Mouse (Mus musculus): ENCODE results near the gene Gm20388.

The Gm20388 gene

DNA sequence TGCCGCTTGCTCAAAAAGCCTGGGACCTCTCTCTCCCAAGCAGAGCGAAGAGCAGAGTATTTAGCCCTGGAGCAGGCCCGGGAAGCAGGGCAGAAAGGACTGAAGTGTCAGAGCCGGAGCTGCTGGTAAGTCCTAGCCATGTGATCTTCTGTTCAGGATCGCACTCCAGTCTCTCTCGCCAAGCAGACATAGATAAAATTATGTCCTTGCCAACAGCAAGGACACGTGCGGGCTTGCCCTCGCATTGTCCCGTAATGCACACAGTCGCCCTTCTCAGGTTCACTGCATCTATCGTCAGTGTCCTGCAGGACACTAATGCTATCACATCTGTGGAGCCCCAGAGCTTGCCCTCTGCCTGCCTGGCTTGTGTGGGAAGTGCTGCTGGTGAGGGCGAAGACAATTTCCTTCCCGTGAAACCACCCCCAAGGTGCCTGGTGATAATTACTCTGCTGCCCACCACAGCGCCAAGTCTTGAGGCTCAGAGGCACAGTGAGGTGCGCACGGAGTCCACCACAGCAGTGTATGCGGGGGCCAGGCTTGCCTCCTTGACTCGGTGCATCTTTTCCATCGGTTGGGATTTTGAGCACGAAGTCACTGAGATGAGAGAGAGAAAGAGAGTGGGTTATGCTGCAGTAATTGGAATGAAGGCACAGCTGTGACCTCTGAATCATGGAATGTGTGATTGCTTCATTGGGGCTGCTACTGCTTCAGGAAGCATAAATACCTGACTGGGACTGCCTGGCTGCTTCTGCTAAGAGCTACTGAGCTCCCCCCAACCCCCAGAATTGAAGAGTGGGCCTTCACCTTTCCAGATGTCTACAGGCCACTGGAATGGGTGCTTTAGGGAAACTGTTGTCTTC lies 4170.1 kb downstream of the Gm20388 start:
- no peak for DNase-seq

DNA sequence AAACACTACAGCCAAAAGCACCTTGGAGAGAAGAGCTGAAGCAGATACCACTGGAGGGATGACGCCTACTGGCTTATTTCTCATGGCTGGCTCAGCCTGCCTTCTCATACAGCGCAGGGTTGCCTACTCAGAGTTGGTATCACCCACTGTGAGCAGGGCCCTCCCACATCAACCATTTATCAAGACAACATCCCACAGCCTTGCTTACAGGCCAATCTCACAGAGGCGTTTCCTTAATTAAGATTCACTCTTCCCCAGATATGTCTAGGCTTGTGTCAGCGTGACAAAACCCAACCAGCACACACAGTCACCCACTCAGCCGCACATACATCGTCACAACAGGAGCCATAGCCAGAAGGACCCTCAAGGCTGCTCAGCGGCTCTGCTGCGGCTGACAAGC lies 4172.0 kb downstream of the Gm20388 start:
- no peak for DNase-seq

DNA sequence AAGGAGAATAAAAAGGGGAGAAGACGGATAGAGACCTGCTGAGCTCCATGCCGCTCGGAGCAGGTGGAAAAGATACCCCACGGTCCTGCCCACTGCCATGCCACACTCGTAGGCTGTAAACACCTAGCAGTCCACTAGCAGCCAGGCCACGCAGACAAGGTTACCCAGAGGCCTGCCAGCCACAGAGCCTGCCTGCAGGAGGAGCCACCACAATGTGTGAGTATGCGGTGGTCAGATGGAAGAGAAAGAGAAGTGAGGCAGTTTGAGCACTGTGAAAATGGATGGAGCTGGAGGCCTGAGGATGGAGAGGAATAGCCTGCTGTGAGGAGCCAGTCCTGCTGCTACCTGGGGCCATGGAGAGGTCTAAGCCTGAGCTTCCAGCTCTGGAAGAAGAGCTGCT lies 4173.0 kb downstream of the Gm20388 start:
- no peak for DNase-seq

DNA sequence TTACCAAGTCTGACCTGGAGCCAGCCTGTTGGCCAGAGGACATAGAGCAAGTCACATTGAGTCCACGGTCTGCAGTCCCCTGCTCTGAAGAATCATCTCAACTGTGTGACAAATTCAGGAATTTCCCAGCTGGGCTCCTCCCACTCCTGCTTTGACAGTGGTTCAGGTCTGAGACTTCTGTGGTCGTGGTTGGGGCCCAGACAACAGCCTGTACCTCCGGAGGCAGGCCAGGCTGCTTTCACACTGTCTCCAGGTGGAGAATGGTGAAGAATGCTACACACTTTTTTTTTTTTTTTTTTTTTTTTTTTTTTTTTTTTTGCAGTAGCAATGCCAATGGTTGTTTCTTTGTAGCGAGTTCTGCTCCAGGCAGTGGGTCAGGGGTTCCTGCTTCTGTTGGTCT lies 4175.0 kb downstream of the Gm20388 start:
- no peak for DNase-seq

DNA sequence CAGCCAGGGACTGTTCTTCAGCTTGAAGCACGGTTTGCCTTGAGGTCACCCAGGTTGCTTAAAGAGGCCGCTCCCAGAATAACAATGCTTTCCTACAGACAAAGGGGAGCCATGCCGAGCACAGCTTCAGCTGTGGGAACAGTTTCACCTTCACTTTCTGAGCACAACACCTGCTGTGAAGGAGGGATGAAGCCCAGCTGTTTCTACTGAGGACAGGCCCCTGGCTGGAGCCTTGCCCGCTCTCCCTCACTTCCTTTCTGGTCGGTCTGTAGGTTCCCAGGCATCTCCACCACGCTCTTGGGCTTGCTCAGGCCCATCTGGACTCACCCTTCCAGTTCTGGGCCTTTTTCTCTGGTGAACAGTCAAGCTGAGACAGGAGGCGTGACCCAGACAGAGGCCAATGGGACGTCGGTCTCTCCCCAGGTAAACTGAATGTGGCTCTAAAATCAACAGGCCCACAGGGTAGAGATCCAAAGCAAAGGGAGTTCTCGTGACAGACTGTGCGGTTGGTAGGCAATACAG lies 4177.5 kb downstream of the Gm20388 start:
- no peak for DNase-seq

DNA sequence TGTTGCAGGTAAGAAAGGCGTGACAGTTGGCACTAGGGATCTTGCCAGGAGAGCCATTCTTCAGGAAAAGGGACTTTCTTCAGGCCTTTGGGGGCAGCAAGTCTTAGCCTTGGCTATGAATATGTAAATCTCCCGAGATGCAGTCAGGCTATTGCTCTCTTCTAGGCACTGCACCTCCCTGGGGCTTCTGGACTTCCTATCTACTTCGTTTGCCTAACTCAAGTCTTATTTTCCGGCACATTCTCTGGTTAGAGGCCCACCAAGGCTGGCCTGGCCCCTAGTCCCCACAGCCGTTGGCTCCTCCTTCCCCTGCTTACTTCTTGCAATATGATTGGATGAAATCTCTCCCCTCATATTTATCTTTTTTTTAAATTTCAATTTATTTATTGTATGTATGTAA lies 4178.4 kb downstream of the Gm20388 start:
- DNase-seq, result no peak

DNA sequence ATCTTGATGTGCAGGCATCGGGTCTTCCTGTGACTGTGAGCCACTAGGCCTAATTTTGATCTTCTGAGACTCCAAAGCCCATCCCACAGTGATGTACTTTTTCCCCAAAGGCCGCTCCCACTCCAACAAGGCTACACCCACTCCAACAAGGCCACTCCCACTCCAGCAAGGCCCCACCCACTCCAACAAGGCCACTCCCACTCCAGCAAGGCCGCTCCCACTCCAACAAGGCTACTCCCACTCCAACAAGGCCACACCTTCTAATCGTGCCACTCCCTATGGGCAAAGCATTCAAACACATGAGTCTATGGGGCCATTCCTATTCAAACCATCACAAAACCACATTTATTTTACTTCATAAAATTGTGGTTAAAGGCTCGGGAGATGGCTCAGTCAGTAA lies 4179.8 kb downstream of the Gm20388 start:
- no peak for DNase-seq

DNA sequence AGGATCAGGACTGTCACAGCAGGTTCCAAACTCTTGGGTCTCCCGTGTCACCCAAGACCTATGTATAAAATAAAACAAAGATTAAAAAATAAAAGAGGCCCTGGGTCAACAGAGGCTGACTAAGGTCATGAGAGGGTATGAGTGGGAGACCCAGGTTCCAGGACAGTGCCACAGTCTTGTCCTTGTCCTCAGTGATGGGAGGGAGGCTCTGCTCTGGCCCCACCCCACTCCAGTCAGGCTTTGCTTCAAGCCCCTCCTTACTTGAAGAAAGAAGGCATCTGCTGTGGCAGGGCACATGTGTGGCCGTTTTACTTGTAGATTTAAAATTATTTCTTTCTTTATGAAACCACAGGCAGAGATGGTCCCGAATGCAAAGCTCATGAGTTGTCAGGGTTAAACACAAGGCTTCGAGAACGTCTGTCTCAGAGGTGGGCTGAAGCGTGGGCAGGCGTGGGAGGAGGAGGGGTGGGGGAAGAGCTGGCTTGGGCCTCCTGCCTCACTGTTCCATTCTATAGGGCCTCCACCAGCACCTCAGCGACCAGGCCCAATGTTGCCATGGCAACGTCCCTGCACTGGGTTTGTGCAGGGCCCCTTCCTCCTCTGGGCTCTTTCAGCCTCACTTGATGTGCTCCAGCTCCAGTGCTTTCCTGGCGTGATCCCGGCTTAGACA lies 4188.4 kb downstream of the Gm20388 start:
- no peak for DNase-seq

DNA sequence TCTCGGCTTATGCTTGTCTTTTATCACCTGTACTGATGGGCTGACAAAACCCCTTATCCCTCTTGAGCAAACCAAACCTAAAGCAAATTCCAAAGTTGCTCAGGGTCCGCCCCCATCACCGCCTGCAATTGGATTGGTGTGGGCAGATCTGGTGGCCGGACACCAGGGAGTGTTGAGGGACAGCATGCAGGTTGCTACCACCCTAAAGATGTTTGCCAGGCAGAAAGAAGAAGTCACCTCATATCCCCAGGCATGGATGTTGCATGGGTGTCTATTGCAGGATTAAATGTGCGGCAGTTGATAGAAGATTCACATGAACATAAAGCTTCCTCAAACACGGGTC lies 4189.0 kb downstream of the Gm20388 start:
- no peak for DNase-seq

DNA sequence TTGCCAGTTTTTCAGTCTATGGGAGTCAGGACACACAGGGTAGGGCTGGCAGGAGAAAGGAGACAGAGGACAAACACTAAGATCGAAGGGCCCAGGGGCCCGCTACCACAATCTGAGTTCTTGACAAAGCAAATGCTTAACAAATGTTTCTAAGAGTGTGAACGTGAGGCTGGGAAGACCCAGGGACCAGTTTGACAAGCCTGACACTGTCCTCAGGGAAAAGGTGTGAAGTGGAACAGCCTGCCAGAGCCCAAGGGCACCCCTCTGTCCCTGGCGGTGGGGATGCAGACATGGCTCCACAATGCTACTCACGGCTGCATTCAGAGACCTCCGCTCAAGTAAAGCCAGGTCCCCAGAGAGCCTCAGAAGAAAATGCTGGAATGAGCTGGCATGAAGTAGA lies 4195.2 kb downstream of the Gm20388 start:
- DNase-seq, result no peak

DNA sequence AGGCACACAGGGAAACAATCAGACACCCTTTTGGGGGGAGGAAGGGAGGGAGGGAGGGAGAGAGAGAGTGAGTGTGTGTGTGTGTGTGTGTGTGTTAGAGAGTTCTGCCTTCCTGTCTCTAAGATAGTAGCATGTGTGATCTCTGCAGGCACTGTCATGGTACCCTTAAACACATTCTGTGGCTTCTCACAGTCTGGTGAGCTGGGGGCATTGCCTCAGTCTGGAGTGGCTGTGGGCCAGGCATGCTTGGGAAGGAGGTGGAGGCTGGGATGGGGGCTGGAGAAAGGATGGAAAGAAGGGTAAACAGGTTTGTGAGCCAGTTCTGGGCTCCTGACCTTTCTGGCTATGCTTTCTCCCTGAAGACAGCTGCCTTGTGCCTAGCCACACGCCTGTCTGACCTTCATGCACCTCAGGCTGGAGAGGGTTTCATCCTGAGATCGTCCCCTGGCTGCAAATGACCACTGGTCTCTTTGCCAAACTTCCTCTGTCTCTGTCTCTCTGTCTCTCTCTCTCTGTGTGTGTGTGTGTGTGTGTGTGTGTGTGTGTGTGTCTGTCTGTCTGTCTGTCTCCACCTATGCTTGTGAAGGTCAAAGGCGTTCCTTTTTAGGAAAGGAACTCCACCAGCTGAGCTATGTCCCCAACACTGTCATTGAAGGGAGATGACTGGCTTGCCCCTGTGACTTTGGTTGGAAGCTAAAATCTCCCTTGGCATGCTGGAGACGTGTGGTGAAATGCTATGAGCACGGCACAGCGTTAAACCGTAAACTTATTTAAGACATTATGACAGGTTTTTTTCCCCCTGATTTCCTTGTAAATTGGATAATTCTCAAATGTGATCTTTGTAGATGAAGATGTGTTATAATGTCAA lies 4195.9 kb downstream of the Gm20388 start:
- no peak for DNase-seq

DNA sequence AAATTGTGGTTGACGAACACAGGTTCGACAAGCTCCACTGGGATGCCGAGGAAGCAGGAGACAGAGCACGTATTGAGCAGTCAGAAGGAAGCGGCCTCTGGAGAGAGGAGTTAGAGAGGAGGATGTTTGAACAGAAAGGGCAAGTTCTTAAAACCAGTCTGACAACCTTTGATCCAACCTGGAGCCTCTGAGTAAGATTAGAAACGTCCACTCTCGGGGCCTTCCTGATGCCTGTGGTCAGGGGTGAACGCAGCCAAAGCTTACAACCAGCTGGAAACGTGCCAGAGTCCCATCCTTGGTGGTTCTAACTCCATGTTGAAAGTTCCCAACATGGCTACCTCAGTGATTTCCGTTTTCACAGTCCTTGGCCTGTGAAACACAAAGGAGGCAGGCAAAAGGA lies 4202.5 kb downstream of the Gm20388 start:
- no peak for DNase-seq

DNA sequence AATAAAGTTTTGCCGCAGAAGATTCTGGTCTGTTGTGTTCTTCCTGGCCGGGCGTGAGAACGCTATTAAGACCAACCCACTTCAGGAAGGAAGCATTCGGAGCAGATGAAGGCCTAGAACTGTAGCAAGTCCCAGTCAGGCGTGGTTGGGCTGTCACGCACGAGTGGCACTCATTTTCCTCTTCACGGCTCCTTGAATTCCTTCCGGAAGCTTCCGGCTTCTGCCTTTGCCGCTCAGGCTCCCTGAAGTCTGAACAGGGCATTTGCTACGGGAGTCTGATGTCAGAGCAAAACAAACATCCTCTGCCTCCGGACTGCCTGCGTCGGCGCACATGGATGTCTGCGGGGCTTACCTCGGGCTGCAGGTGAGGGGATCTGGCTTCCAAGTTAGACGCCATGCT lies 4214.6 kb downstream of the Gm20388 start:
- no peak for DNase-seq

DNA sequence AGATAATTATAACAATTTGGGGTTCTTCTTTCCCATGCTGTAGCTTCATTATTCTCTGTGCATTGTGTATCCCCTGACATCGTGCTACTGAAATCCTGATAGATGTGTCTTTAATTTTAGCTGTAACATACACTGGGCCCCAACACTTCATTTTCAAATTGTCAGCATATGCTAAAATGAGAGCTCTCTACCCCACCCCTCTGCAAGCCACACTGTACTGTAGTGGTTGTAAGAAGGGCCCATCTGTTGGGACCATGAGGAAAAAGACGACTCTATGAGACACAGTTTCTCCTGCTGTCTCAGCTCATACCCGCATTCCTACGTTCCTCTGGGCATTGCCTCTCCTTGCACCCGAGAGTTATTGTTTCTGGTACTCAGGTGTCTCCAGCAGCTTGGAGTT lies 4226.6 kb downstream of the Gm20388 start:
- no peak for DNase-seq

DNA sequence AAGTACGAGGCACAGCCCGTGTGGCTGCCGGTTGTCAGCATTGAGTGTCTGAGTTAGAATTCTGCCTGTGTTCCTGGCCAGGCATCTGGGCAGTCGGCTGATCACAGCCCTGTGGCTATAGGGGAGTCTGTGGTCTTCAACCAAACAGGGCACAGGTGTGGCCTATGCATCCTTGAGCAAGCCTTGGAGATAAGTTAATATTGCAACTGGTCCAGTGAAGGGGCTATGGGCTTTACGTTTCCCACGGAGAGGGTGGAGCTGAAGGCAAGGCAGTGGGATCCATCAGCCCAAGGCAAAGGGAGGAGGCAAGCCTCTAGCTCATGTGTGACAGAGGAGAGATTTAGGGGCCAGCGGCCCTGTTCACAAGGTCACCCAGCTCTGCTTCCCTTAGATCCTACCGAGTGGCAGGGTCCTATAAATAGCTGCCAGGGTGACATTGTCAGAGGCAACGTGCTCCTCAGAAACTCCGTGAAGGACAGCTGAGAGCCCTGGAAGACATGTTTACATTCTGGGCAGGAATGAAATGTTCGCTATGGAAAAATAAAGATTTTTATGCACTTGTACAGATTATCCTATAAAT lies 4229.7 kb downstream of the Gm20388 start:
- no peak for DNase-seq

DNA sequence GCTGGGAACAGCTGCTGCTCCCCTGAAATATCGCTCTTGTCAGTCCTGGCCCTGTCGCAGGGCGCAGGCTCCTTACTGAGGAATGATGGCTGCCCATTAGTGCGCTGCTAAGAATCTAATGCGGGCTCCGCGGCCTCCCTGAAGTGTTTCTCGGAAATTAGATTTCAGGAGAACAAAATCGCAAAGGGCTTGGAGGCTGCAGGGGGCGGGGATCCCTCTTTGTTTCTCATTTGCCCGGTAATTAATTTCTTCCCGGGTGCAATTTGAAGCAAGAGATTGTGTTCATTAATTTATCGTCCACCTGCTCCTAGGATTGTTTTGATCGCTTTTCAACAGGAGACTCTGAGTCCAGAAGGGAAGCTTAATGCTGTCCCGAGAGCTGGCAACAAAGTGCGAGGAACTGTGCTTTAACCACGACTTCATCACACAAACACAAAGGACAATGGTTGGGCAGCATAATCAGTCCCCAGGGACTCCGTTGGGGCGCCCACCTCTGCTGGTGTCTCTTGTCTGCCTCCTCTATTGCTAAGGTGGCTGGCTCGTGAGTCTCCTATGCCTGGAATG lies 4230.3 kb downstream of the Gm20388 start:
- peak; percentile 36 to 48 for DNase-seq

DNA sequence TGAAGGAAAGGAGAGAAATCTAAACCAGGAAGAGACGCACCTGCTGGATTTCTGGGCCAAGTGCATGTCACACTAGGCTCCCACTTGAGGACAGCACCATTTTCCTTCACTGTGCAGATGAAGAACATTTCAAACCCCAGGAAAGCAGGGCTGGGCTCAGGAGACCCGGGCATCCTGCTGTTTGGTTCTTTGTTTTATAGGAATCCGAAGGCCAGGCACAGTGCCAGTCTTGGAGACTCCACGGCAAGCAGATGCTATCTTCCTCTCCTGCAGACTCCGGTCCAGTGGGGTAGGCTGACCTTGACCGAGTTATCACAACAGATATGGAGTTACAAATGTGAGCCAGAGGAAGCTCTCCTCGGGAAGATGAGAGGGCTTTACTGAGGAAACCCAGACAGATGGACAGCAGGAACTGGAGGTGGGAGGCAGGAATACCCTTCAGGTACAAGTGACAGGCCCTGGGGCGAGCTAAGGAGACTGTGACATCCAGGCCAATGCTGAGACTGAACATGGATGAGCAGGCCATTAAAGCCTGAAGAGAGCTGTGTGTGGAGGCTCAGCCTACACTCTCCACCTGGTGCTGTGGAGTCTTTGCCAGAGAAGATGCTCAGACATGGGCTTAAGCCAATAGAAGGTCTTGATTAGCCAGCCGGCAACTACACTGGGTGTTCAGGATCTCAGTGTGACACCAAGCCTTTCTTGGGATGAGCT lies 4231.2 kb downstream of the Gm20388 start:
- peak; percentile 70 for DNase-seq

DNA sequence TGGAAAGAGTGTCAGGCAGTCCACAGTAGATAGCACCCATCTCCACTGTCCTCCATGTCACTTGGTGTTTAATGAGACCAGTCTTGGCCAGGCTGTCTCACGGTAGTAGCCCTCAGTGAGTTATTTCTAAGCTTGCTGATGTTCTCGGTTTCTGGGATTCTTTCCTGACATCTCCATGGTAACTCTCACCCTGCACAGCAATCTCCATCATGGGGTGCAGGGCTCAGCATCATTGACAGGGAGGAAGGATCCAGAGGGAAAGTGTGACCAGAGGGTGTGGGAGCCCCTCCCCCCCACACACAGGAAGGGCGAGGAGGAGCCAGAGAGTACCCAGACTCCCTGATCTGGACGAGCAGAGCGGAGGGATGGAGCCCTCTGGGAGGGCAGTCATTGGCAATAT lies 4232.4 kb downstream of the Gm20388 start:
- DNase-seq, result no peak

DNA sequence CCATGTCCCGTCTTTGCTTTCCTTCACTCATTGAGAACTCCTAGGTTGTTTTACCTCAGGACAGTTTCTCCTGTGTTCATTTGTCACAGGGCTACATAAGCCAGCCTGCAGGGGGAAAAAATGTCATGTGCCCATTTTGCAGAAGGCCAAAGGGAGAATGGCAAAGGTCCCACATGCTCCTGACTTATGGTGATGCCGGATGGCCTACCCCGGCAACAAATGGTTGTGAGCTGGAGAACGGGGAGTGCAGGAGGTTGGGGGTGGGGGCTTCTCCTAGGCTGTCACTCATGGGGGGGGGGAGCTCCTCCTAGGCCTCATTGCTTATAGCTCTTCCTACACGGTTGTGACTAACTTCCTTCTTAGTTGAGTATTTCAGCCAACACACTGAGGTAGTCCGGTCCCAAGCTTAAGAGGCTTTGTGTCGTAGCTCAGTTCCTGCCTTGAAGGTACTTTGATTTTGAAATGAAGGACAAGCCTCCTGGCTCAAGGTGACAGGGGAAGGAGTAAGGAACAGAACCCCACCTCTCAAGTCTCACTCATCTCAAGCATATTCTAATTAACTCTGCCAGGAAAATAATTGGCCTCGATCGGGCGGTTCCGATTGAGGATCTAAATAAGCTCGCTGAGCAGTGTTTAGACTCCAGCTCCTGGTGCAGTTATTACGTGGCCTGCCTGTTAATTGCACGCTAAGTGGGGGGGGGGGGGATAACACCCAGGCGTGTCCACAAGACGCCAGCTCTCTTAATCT lies 4233.4 kb downstream of the Gm20388 start:
- no peak for DNase-seq

DNA sequence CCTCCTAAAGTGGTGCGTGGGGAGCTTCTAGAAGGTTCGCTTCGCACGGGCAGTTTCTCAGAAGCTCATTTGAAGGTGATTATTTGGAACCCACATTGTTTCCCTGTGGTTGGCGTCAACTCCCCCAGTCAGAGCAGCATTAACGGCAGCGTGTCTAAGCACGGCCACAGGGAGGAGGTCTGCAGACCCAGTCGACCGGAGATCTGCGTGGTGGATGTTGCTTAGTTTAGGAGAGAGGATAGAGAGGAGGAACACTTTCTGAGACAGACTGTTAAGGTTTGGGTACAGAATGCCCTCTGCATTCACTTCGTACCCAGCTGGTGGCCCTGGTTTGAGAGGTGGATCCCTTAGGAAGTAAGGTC lies 4234.0 kb downstream of the Gm20388 start:
- no peak for DNase-seq

DNA sequence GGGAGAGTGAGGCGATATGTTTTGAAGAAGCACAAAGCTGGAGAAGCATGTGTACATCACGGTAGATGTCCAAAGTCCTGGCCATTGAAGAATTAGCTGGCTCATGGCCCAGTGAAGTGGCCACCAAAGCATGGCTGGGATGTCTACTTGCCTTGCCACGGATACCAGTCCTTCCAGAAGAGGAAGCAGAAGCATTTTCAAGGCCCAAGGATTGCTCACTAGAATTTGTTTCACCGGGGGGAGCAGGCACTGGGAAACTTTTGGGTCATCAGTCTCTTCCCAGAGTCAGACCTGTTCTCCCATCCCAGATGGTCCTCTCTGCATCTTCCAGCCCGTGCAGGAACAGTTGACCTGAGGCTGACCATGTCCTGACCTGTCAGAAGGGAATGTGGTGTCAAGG lies 4235.6 kb downstream of the Gm20388 start:
- DNase-seq, result no peak
